Mouse (Mus musculus) gastrocnemius, adult 8-10 months (tissue): ENCODE measurements around the gene Il2rg. TPM values are rescaled to one million over a fixed set of nuclear protein-coding genes. Genes with fewer than 3 reads are reported as not detected.

Source experiments
- DNase-seq, 2 experiments: peaks; one replicate each; pipeline ENCODE4 v3.0.0; 2022; ENCODE audit warnings: low spot score in 2 of 2
- total RNA-seq, 4 experiments: library from RNA; stranded (reverse); gene quantifications; 2 replicates each; pipeline ENCODE4 v1.2.4; 2022

Gene Il2rg
- total RNA-seq, 4 experiments from 2014 or later, result 0.87 to 1.4 (median 1.0) TPM

- no peak for DNase-seq
Observed at GRCm38 (mm10) chrX:101263892-101264291, 4.2 kb downstream of the Il2rg start, which contains the start of gene Gm614. TSS of gene Gm614 (minus strand) at chrX:101263992.

GRCm38 (mm10) chrX:101260441-101261325, 7.4 kb downstream of the Il2rg start:
- DNase-seq, result no peak

- no peak for DNase-seq
Observed at GRCm38 (mm10) chrX:101256603-101257002, 11.5 kb downstream of the Il2rg start.

- no peak for DNase-seq
Observed at GRCm38 (mm10) chrX:101254740-101255139, 13.3 kb downstream of the Il2rg start.

- DNase-seq, result peak; percentile 77 to 84
Observed at GRCm38 (mm10) chrX:101253952-101254729, 13.9 kb downstream of the Il2rg start, which contains the start of gene Foxo4. TSS of gene Foxo4 (plus strand) at chrX:101254528.

GRCm38 (mm10) chrX:101245011-101245410, 23.0 kb downstream of the Il2rg start:
- no peak for DNase-seq

GRCm38 (mm10) chrX:101222796-101223162, 45.3 kb downstream of the Il2rg start:
- DNase-seq, result no peak

GRCm38 (mm10) chrX:101221834-101222795, 45.9 kb downstream of the Il2rg start, which contains the start of gene Snx12:
TSS of gene Snx12 (minus strand) at chrX:101222563.
- DNase-seq, result peak; percentile 71 to 83

Other genes starting within 250 kb of the Il2rg start
- not detected for gene Tex11, start 208.6 kb downstream of the Il2rg start, total RNA-seq
- not detected for gene Slc7a3, start 182.2 kb downstream of the Il2rg start, total RNA-seq
- 10 to 100 TPM; 28.5 to 35.0 (median 33.6) TPM for gene Snx12, start 45.7 kb downstream of the Il2rg start, total RNA-seq
- 100 to 1,000 TPM; 131 to 157 (median 141) TPM for gene Foxo4, start 13.7 kb downstream of the Il2rg start, total RNA-seq
- gene Gm614, start 4.3 kb downstream of the Il2rg start, total RNA-seq, result not detected
- not detected for gene Gm20489, start 768 bp upstream of the Il2rg start, total RNA-seq
- gene Med12, start 5.8 kb upstream of the Il2rg start, total RNA-seq, result 10 to 100 TPM; 12.0 to 19.1 (median 14.3) TPM
- gene Nlgn3, start 30.9 kb upstream of the Il2rg start, total RNA-seq, result under 1 TPM in 2 of 4 experiments, not detected in 2; 0.03 to 0.18 TPM
- gene Gjb1, start 108.1 kb upstream of the Il2rg start, total RNA-seq, result under 1 TPM in 3 of 4 experiments, not detected in 1; 0.17 to 0.35 (median 0.18) TPM
- 10 to 100 TPM in 2 of 4 experiments, 1 to 10 TPM in 2; 7.7 to 15.5 (median 11.4) TPM for gene Zmym3, start 152.6 kb upstream of the Il2rg start, total RNA-seq
- gene Nono, start 161.1 kb upstream of the Il2rg start, total RNA-seq, result 10 to 100 TPM; 30.2 to 40.7 (median 37.7) TPM
- gene Itgb1bp2, start 180.8 kb upstream of the Il2rg start, total RNA-seq, result 100 to 1,000 TPM; 107 to 143 (median 129) TPM